Mouse (Mus musculus): ENCODE data around the gene Slc2a13.

GRCm38 (mm10) chr15:91240683-91241335, 332.3 kb downstream of the Slc2a13 start:
- no peak for TF ChIP-seq CTCF (conservative IDR thresholded peaks at IDR 0.05; ENCODE audit: low read length)
- TF ChIP-seq NANOG (IDR thresholded peaks at IDR 0.05; ENCODE audit: borderline replicate concordance, low read length), result no peak
- TF ChIP-seq POU5F1 (IDR thresholded peaks at IDR 0.05; ENCODE audit: borderline replicate concordance, low read length), result no peak
